Mouse (Mus musculus) thymus, adult 2 months (tissue): ENCODE data around the gene Mrps31.

Experiments
- CTCF ChIP-seq: fragments of 200-500 bp; IDR thresholded peaks from 2 replicates; pipeline ENCODE4 v1.5.1; 2012; ENCODE audit warnings: mild to moderate bottlenecking, control low read depth, low read length, moderate library complexity, borderline replicate concordance; ENCODE audit not compliant: control insufficient read depth, poor library complexity, insufficient read depth; ENCODE audit errors: extremely low read depth
- POLR2A ChIP-seq: fragments of 200-500 bp; IDR thresholded peaks from 2 replicates; pipeline ENCODE4 v1.6.1; 2012; ENCODE audit warnings: mild to moderate bottlenecking, low read length, control low read depth, moderate library complexity; ENCODE audit not compliant: control insufficient read depth, poor library complexity, insufficient read depth; ENCODE audit errors: extremely low read depth

GRCm38 (mm10) chr8:22394471-22394870 is 16.7 kb upstream of the Mrps31 start:
- TF ChIP-seq CTCF = no peak
- no peak for TF ChIP-seq POLR2A
